Mouse (Mus musculus) limb, embryonic 14.5 days (tissue): ENCODE results near the gene Barx1. TPM values are rescaled to one million over a fixed set of nuclear protein-coding genes. Genes with fewer than 3 reads are reported as not detected.

Experiments
- ATAC-seq: fragments of 200-750 bp; cut with Nextera tagmentation; 2 replicates; pipeline ENCODE4 v1.8.0; 2017; ENCODE audit warnings: low read depth, moderate number of reproducible peaks, moderate TSS enrichment; ENCODE audit not compliant: low FRiP score
- DNase-seq: peaks from one replicate; pipeline ENCODE4 v3.0.0-alpha.2; 2015; ENCODE audit warnings: low spot score
- H3K27ac ChIP-seq: fragments of 300-500 bp; sonication (generic); replicated peaks from 2 replicates; pipeline ENCODE4 v1.5.1; 2014; ENCODE audit warnings: low read depth, mild to moderate bottlenecking, low read length, moderate library complexity, mixed read lengths
- H3K27me3 ChIP-seq: fragments of 300-500 bp; sonication (generic); 2 replicates; pipeline ENCODE4 v1.6.1; 2014; ENCODE audit warnings: low read length, mixed read lengths; ENCODE audit not compliant: control insufficient read depth, insufficient read depth
- H3K36me3 ChIP-seq: fragments of 300-500 bp; sonication (generic); 2 replicates; pipeline ENCODE4 v1.6.1; 2014; ENCODE audit warnings: mild to moderate bottlenecking, low read length, moderate library complexity, mixed read lengths; ENCODE audit not compliant: control insufficient read depth, insufficient read depth
- H3K4me1 ChIP-seq: fragments of 300-500 bp; sonication (generic); 2 replicates; pipeline ENCODE4 v1.6.1; 2014; ENCODE audit warnings: antibody characterized with exemption, low read length, mixed read lengths; ENCODE audit not compliant: control insufficient read depth, insufficient read depth
- H3K4me2 ChIP-seq: fragments of 300-500 bp; sonication (generic); replicated peaks from 2 replicates; pipeline ENCODE4 v1.6.1; 2014; ENCODE audit warnings: low read depth, mild to moderate bottlenecking, low read length, moderate library complexity; ENCODE audit not compliant: severe bottlenecking
- H3K4me3 ChIP-seq: fragments of 300-500 bp; sonication (generic); replicated peaks from 2 replicates; pipeline ENCODE4 v1.5.1; 2014; ENCODE audit warnings: low read length
- H3K9ac ChIP-seq: fragments of 300-500 bp; sonication (generic); 2 replicates; pipeline ENCODE4 v1.6.1; 2014; ENCODE audit warnings: mild to moderate bottlenecking, low read depth, low read length, moderate library complexity; ENCODE audit not compliant: severe bottlenecking
- H3K9me3 ChIP-seq: fragments of 300-500 bp; sonication (generic); 2 replicates; pipeline ENCODE4 v1.6.1; 2016; ENCODE audit warnings: low read length; ENCODE audit not compliant: control insufficient read depth
- POLR2A ChIP-seq: fragments of 200-500 bp; IDR thresholded peaks from 2 replicates; pipeline ENCODE4 v1.8.0; 2012; ENCODE audit warnings: inconsistent platforms, mild to moderate bottlenecking, moderate library complexity, borderline replicate concordance; ENCODE audit not compliant: insufficient read depth, insufficient read length; ENCODE audit errors: extremely low read depth
- WGBS: fragments of 180-500 bp; shearing (Covaris S2); extraction: QIAGEN DNeasy Blood & Tissue Kit; methylation state at CpG from one replicate; pipeline ENCODE4 v1.1.7; 2014; 5-methylcytosine and 5-hydroxymethylcytosine counted together
- polyA plus RNA-seq, 2 experiments: library from polyadenylated mRNA; depleted of rRNA in 1 of 2; stranded (reverse) in 1 of 2; unstranded in 1 of 2; fragments of >200 nt; fragmentation: Nextera tagmentation in 1 of 2; extraction: Ambion mirVana in 1 of 2; gene quantifications; 2 replicates each; pipeline versions ENCODE4 v1.2.1 to v1.2.3; 2012 to 2014

Barx1 gene
- polyA plus RNA-seq, 2 experiments: 5.4 to 10.0 TPM

DNA sequence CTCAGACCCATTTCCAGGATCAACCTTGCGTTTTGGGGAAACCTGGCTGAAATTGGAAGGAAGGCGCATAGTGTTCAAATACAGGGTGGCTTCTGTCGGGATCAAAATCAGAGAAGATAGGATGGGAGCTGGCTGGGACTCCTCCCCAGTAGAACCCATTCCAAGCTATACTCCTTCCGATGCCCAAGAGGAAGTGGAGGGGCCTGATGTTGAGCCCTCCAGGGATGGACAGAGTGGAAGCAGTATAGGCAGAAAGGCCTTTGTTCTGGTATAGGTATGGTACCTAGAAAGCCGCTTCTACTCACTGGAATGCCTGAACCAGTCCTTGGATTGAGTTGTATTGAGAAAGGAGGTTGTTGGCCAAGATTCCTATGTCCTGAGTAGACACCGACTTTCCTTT lies 2.1 kb upstream of the Barx1 start:
- WGBS: 14% methylated on average over 6 of the region's 6 CpGs
- ATAC-seq (no peak), DNase-seq (no peak)
- Histone ChIP-seq H3K9ac (no peak overlapping the region), H3K27me3 (peaks cover 97% of the 10 kb centered on the region), H3K9me3 (no peaks in the 10 kb centered on the region), H3K4me1 (peaks cover 25% of the 10 kb centered on the region), H3K4me3 (no peak overlapping the region), H3K36me3 (no peaks in the 10 kb centered on the region), H3K27ac (no peak overlapping the region), H3K4me2 (no peak overlapping the region)
- TF ChIP-seq POLR2A: no peak

DNA sequence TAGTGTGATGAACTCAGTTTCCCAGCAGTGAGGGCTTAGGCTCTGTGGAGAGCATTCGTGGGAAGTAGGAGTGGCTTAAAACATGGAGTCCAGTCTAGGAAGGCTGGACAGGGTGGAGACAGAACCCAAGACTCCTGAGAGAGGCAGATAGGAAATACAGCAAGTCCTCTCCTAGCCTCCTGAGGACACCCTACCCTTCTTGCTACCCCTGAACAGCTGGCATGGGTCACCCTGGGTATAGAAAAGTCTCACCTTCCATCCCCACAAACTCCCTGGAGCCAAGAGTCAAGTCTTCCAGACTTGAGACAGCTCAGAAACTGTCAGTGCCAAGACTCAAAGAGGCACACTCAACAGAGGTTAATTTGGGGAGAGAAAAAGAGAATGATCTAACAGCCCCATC lies 1.2 kb upstream of the Barx1 start:
- H3K4me2 ChIP-seq: no peak overlapping the region
- DNase-seq (no peak), ATAC-seq (no peak)
- no peak overlapping the region for H3K4me3 ChIP-seq
- no peak overlapping the region for H3K9ac ChIP-seq
- no peak for TF ChIP-seq POLR2A
- H3K9me3 ChIP-seq: no peaks in the 10 kb centered on the region
- no peak overlapping the region for H3K27ac ChIP-seq
- WGBS: 0% methylated on average over 1 of the region's 1 CpGs
- H3K4me1 ChIP-seq: peaks cover 23% of the 10 kb centered on the region
- no peaks in the 10 kb centered on the region for H3K36me3 ChIP-seq
- H3K27me3 ChIP-seq: peaks cover 97% of the 10 kb centered on the region

DNA sequence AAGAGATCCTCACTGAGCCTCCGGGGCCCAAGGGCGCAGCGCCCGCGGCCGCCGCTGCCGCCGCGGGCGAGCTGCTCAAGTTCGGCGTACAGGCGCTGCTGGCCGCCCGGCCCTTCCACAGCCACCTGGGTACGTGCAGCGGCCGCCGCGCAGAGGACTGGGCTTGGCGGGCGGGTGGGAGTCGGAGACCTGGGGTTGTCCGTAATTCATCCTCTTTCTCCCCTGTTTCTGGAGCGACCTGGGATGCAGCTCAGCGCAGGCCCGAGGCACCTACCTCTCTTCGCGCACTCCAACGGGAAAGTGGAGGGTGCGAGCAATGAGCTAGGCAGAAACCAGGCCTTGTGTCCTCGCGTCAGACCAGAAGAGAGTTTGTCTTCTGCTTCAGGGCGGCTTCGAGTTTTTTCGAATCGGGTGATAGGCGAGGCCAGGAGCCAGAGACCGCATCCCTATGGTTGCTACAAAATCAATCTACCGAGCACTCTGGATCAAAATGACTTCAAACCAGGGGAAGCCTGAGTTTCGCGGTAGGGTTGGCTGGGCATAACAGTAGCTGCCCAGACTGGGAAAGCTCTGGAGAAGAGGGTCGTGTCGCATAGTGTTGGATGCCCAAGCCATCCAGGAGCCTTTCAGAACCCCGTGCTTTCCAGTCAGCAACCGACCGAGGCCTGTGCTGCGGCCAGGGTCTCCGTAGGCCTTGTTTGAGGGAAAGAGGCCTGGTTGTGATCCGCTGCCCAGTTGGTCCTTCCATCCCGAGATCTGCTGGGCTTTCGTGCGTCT lies 601 bp downstream of the Barx1 start:
- no peak for DNase-seq
- no peaks in the 10 kb centered on the region for H3K9me3 ChIP-seq
- no peak for TF ChIP-seq POLR2A
- peaks cover 22% of the 10 kb centered on the region for H3K4me1 ChIP-seq
- peaks cover 97% of the 10 kb centered on the region for H3K27me3 ChIP-seq
- H3K36me3 ChIP-seq: no peaks in the 10 kb centered on the region
- H3K4me2 ChIP-seq: peak overlapping the region; percentile 89
- peak overlapping the region; percentile 52 for H3K4me3 ChIP-seq
- ATAC-seq: no peak
- no peak overlapping the region for H3K27ac ChIP-seq
- peak overlapping the region; percentile 52 for H3K9ac ChIP-seq
- WGBS: 6% methylated on average over 41 of the region's 54 CpGs

DNA sequence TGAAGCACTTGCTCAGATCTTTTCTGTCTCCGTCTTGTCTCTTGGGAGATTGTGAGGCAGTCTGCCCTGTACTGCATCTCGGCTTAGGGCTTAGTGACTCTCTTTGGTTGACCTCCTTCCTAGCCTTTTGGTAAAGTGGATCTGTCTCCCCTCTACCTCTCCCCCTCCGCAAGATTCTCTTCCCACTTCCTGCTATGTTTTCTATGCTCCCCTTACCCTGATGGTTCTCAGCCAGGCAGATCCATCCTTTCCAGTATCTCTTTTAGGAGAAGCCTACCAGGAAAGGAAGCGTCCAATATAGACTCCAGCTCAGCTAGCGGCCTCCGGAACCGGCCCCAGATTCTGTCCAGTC lies 1.2 kb downstream of the Barx1 start:
- Histone ChIP-seq H3K9me3 (no peaks in the 10 kb centered on the region), H3K4me3 (peak overlapping the region; percentile 52), H3K27me3 (peaks cover 97% of the 10 kb centered on the region), H3K9ac (no peak overlapping the region), H3K36me3 (no peaks in the 10 kb centered on the region), H3K4me2 (peak overlapping the region; percentile 89), H3K27ac (no peak overlapping the region), H3K4me1 (peaks cover 22% of the 10 kb centered on the region)
- ATAC-seq (no peak), DNase-seq (no peak)
- TF ChIP-seq POLR2A: no peak
- 25% methylated on average over 7 of the region's 7 CpGs for WGBS

DNA sequence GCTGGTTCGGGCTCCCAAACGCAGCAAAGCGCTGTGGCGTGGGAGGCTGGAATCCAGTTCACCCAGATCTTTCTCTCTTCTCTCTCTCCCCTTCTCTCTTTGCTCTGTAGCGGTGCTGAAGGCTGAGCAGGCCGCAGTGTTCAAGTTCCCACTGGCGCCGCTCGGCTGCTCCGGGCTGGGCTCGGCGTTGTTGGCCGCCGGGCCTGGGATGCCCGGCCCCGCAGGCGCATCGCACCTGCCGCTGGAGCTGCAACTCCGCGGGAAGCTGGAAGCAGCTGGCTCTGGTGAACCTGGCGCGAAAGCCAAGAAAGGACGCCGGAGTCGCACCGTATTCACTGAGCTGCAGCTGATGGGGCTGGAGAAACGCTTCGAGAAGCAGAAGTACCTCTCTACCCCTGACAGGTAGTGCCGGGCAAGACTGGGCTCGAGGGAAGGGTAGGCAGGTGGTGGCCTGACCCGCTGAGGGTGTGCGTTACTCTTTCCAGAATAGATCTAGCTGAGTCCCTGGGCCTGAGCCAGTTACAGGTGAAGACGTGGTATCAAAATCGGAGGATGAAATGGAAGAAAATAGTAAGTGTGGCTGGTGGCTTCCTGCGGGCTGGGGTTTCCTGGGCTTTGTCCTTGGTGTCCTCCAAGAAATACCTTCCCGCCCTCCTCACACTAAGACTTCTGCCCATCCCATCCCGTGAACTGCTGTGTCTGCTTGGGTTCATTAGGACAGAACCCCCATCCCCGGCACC lies 2.3 kb downstream of the Barx1 start:
- H3K36me3 ChIP-seq: no peaks in the 10 kb centered on the region
- no peak for ATAC-seq
- H3K4me2 ChIP-seq: peak overlapping the region; percentile 31; the same call in 1 of the 2 replicates
- H3K4me1 ChIP-seq: peaks cover 14% of the 10 kb centered on the region
- DNase-seq: no peak
- no peak for TF ChIP-seq POLR2A
- WGBS: 4% methylated on average over 36 of the region's 39 CpGs
- H3K9me3 ChIP-seq: no peaks in the 10 kb centered on the region
- peak overlapping the region; percentile 17 for H3K4me3 ChIP-seq
- H3K27me3 ChIP-seq: peaks cover 98% of the 10 kb centered on the region
- no peak overlapping the region for H3K9ac ChIP-seq
- no peak overlapping the region for H3K27ac ChIP-seq
